In the genomic region with DNA sequence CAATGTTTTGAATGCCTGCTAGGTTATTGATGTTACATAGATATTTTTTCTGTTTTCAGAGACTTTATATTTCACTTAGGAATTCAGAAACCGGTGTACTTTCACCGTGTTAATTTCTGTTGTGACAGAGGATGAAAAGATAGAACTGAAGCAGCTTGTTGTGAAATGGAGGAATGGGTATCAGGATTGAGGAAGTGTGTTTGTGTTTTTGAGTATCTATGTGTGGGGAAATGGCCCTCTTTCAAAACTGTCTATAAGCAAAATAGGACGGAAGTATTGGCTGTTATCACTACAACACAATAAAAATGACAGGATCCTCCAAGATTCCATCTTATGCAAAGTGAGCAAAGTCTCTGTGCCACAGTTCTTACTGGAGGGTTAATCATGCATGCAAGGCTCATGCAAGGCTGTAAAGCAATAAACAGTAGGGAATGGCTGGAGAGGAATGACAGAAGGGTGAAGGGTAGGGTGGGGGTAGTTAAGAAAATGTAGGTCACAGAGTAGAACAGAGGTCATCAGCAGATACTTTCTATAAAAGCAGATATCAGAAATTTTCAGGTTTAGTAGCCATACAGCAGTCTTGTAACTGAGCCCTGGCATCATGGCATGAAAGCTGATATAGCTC, we compare ENCODE assay signal across 16 mouse cellular contexts.
"Had no signal": no experiment of that assay in that cellular context is flagged by ENCODE, and none has a peak within 500 bp of the region (broad histone marks: within the 10 kb centered on the region; RNA-seq: fewer than 3 reads in every experiment).

No protein-coding gene starts in this region.

- H3K4me3 ChIP-seq: kidney, embryonic 15.5 days; left cerebral cortex, adult 2 months; liver, embryonic 13.5 days; midbrain, embryonic 12.5 days; midbrain, embryonic 15.5 days; neural tube, embryonic 12.5 days; neural tube, embryonic 15.5 days had no signal

- H3K9ac ChIP-seq: kidney, embryonic 15.5 days; liver, embryonic 13.5 days; midbrain, embryonic 12.5 days; midbrain, embryonic 15.5 days; neural tube, embryonic 12.5 days; neural tube, embryonic 15.5 days had no signal

- H3K4me2 ChIP-seq: kidney, embryonic 15.5 days; liver, embryonic 13.5 days; midbrain, embryonic 12.5 days; midbrain, embryonic 15.5 days; neural tube, embryonic 12.5 days; neural tube, embryonic 15.5 days had no signal

- DNase-seq: kidney, adult 8-10 months; kidney, postnatal 10 days; kidney, postnatal 36 days; layer of hippocampus, postnatal 36 days; liver, embryonic 13.5 days; lung, adult 2 months; lung, postnatal 14 days; retina, postnatal 1 day; thymus, postnatal 25 days had no signal

- H3K9me3 ChIP-seq: kidney, embryonic 15.5 days; liver, embryonic 13.5 days; midbrain, embryonic 12.5 days; midbrain, embryonic 15.5 days; neural tube, embryonic 12.5 days; neural tube, embryonic 15.5 days had no signal

- H3K27me3 ChIP-seq: kidney, embryonic 15.5 days; liver, embryonic 13.5 days; midbrain, embryonic 12.5 days; midbrain, embryonic 15.5 days; neural tube, embryonic 12.5 days; neural tube, embryonic 15.5 days had no signal

- ATAC-seq: midbrain, embryonic 15.5 days had no signal

- H3K36me3 ChIP-seq: midbrain, embryonic 12.5 days; midbrain, embryonic 15.5 days; neural tube, embryonic 12.5 days; neural tube, embryonic 15.5 days had no signal

- H3K4me1 ChIP-seq: kidney, embryonic 15.5 days; midbrain, embryonic 12.5 days; midbrain, embryonic 15.5 days; neural tube, embryonic 12.5 days; neural tube, embryonic 15.5 days had no signal

- H3K27ac ChIP-seq: kidney, embryonic 15.5 days; left cerebral cortex, adult 2 months; liver, embryonic 13.5 days; midbrain, embryonic 12.5 days; midbrain, embryonic 15.5 days; neural tube, embryonic 12.5 days; neural tube, embryonic 15.5 days; stomach, postnatal 0 days had no signal
